Mouse (Mus musculus) 3134 (cell line): ENCODE data around the gene Sphk2.

Experiments
- DNase-seq: peaks from one replicate; pipeline ENCODE4 v3.0.0-alpha.2; 2011; ENCODE audit warnings: low spot score; ENCODE audit not compliant: insufficient read length; ENCODE audit errors: extremely low read depth

Gene Sphk2

GRCm38 (mm10) chr7:45700301-45701015 is 17.3 kb downstream of the Sphk2 start:
- peak; percentile 64 for DNase-seq

GRCm38 (mm10) chr7:45699523-45700141 is 18.2 kb downstream of the Sphk2 start, which contains the start of gene Car11:
Car11 (plus strand) TSS chr7:45699843.
- DNase-seq = no peak

GRCm38 (mm10) chr7:45697894-45698293 is 19.9 kb downstream of the Sphk2 start:
- DNase-seq = no peak

GRCm38 (mm10) chr7:45695098-45695497 is 22.7 kb downstream of the Sphk2 start:
- no peak for DNase-seq

DNA sequence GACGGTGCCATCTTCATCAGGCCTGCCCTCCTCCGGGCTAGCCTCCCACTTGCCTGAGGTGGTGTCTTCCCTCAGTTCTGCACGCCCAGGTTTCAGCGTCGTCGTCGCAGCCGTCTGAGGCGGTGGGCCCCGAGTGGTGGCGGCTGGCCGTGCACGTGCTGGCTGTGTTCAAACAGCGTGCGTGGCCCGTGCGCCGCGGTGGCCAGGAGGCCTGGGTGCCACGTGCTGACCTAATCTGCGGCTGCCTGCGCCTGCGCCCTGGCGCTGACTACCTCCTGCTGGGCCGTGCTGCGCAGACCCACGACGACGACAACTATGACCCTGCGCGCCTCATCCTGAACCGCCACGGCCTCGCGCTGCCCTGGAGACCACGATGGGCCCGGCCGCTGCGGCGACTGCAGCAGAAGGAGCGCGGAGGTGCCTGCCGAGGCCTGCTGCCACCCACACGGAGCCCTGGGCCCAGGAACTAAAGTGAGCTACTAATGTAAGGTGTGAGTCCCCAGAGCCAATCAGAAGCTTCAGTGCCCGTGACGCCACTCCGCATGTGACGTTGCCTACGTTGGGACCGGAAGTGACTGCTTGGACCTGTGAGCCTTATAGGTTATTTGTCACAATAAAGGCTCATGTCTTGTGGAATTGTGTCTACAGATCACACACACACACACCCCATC is 23.7 kb downstream of the Sphk2 start, which contains the start of gene Sec1:
Gene Sec1, minus strand, starts transcription at position 482 of the 671 bp plus-strand sequence.
- no peak for DNase-seq

DNA sequence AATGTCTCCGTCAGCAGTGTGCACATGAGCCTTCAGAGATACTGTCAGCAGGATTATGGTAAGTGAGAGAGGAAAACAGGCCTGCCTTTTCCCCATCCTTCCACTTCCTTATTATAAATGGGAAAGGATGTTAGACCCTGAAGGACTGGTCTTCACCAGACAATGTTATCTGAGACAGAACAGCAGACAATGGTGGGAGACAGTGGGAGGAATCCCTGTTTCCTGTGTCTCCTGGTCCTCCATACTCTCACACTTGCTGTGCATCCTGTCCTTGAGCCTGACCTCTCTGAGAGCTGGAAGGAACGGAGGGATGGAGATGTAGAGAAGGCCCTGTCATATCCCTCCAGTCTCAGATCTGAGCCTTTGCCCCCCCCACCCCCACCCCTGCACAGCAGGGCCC is 25.4 kb downstream of the Sphk2 start:
- DNase-seq = no peak

DNA sequence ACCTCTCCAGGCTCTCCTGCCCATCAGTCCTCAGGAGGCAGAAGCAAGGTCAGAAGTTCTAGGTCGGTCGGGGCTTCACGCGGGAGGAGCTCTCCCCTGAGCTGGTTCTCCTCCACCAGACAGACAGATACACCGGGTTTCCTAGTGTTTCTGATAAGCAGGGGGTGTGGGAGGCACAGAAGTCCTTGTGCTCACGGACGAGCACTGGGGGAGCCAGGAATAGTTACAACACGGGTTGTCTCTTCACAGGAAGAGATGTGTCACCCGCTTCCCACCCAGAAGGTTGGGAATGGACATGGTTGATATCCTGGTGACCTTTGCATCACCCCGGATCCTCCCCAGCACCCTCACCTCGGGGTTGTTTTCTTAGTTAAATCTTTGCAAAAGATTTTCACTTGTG is 28.0 kb downstream of the Sphk2 start:
- no peak for DNase-seq

- DNase-seq = no peak
Measured at GRCm38 (mm10) chr7:45689099-45689498, 28.7 kb downstream of the Sphk2 start.

DNA sequence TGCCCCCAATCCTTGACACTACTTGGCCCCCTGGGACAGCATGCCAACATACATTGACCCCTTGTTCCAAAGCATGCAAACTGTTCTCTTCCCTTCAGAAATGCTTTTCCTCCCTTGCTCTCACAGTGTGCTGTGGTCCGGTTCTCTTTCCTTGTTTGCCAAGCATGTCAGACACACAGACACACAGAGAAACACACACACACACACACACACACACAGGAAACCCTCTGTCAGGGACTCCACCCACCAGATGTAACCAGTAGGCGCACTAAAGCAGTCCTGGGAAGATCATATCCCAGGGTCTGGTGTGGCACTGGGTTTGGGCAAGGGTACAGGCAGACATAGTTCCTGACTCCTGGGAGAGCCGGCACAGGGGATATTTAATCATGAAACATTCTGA is 31.0 kb downstream of the Sphk2 start:
- no peak for DNase-seq

DNA sequence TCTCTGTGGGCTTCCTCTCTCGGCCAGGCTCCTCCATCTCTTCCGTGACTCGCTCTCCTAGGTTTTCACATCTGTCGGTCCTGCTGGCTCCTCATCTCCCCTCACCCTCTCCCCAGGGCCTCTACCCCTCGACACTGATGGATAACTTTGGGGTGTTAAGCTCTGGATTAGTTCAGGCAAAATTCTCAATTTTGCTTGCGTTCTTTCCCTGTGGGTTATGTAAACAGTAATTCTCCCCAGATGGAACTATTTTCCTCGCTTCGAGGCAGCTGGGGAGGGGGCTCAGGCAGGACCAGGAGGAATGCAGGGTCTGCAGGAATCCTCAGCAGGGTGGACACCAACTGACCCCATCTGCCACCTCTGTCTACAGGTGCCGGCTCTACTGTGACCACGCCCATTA is 32.0 kb downstream of the Sphk2 start:
- DNase-seq = no peak

GRCm38 (mm10) chr7:45683396-45684050 is 34.3 kb downstream of the Sphk2 start, which contains the start of gene Ntn5:
Ntn5 (plus strand) TSS chr7:45684022.
- no peak for DNase-seq

DNA sequence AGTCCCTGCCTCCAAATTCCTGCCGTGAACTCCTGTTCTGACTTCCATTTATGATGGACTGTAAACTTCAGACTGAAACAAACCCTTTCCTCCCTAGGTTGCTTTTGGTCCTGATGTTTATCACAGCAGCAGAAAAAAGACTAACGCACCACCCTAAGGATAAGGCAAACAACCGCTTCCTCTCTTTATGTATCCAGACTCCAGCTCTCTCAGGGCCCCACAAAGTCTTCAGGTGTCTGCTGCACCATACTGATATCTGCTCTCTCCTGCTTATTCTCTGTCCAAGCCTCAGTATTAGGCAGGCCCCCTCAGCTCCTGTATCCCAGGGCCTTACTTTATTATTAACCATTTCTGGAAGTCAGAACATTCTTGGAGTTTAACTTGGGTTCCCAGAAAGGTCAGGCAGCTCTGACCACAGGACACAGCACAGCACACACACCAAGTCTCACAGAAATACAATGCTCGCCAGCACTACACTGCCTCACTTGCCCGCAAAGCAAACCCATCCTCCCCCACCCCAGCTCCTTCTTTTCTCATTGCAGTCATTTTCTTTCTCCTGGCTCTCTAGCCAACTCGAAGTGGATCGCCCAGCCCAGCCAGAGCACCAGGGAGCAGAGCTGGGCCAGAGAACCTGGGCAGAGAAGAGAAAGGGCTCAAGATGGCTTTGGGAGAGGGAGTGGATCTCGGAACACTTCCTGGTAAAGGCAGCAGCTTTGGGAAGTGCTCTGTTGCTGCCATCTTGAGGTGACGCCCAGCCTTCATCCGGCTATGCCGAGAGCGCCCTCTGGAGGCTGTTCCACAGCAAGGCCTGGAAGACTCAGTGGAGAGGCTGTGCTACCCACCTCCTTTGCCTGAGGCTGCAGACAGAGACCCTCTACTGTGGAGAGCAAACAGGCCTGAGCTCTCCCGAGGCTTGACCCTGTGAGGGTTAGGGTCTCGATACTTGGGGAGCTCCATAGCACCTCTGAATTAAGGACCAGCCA is 35.4 kb downstream of the Sphk2 start:
- peak; percentile 69 for DNase-seq

GRCm38 (mm10) chr7:45681046-45681736 is 36.6 kb downstream of the Sphk2 start:
- DNase-seq = no peak

DNA sequence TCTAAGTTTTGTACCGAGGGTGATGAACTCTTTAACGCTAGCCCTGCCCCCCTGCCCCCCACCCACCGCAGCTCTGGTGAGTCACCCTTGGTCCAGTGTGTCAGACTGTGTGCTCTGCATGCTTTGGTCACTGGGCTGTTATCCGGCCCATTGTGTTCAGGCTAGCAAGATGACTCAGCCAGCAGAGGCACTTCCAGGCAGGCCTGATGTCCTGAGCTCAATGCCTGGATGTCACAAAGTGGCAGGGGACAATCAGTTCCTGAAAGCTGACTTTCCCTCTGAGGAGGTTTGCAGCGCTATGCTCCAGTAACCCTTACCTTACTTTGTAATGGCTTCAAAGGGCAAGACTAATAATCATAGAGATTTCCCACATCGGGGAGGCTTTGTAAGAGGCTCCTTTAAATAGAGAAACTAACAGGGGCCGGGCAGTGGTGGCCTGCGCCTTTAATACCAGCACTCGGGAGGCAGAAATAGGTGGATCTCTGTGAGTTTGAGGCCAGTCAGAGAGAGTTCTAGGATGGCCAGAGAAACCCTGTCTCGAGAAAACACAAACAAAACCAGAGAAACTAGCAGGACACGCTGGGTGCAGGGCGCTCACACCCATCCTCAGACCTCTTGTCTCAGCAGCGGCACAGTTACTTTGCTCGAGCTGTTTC is 37.7 kb downstream of the Sphk2 start:
- DNase-seq = peak; percentile 73

DNA sequence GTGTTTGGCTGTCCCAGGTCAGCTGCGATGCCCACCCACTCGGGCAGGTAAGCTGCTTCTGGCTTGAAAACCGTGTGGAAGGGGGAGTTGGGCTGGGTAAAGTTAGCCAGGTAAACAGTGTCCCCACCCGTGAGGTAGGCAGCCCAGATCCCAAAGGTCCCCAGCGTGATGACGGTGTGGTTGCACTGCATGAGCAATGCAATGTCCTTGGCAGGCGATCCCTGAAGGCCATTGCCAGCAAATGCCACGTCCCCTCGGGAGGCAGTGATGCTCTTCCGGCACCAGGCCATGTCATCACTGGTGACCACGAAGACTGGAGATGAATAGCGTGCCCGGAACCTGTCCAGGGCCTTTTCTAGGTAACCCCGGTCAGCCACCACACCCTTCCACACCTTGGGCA is 39.3 kb downstream of the Sphk2 start:
- DNase-seq = peak; percentile 60

DNA sequence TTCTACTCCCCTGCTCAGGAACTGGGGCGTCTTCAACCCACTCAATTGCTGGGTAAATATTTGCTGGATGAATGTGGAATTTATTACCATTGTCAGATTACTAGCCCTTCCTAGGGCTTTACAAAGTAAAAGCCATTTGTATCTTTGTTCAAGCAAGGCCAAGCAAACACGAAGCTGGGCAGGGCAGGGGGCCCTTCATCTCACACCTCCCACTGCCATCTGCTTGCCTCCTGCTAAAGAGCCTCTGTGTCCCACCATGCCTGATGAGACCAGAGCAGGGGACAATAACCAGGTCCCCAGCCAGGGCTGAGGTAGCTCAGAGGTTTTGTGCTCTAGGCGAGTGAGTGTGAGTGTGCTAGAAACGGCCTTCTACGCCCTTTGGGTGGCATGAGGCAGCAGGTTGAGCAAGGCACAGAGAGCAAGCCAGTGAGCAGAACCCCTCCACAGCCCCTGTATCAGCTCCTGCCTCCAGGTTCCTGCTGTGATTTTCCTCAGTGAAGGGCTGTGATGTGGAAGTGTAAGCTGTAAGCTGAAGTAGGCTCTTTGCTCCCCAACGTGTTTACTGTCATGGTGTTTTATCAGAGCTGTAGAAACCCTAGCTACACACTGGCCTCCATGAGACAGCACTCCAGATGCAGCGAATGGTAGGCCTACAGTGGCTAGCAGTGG is 40.0 kb downstream of the Sphk2 start:
- no peak for DNase-seq

DNA sequence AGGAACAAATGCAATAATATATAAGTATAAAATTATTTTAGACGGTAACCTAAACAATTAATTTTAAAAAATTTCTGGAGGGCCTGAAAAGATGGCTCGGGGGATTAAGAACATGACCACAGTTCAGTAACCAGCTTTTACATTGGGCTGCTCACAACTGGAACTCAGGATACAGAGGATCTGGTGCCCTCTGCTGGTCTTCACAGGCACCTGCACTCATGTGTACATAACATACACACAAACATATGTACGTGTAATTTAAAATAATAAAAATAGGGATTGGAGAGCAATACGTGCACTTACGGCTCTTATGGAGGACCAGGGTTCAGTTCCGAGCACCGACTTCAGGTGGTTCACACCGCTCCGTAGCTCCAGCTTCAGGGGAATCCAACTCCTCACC is 48.9 kb downstream of the Sphk2 start:
- no peak for DNase-seq

GRCm38 (mm10) chr7:45667761-45668160 is 50.0 kb downstream of the Sphk2 start:
- no peak for DNase-seq
